Mouse (Mus musculus): ENCODE data around the gene Gm17124.
"Not testable (repeated sequence)": the region's sequence is repeated elsewhere in the genome, so short reads cannot be mapped to it uniquely, and the experiment has no call there.

Gene Gm17124

GRCm38 (mm10) chr14:42599782-42600181 lies at the start of gene Gm17124:
TSS of gene Gm17124 (minus strand) at chr14:42599882.
- DNase-seq: not testable (repeated sequence)

- not testable (repeated sequence) for DNase-seq
Measured at GRCm38 (mm10) chr14:42641817-42642216, 42.1 kb upstream of the Gm17124 start, which contains the start of gene Gm3633. TSS of gene Gm3633 (minus strand) at chr14:42641917.

Data from retina, postnatal 1 day (tissue).